Mouse (Mus musculus) heart, postnatal 0 days (tissue): ENCODE results near the gene Lgals9.

Experiments
- CTCF ChIP-seq: IDR thresholded peaks from 2 replicates; pipeline ENCODE4 v1.5.1; 2016; ENCODE audit warnings: antibody characterized with exemption, control low read depth, low read depth
- EP300 ChIP-seq: IDR thresholded peaks from 2 replicates; pipeline ENCODE4 v1.6.1; 2016; ENCODE audit warnings: antibody characterized with exemption, low read depth

DNA sequence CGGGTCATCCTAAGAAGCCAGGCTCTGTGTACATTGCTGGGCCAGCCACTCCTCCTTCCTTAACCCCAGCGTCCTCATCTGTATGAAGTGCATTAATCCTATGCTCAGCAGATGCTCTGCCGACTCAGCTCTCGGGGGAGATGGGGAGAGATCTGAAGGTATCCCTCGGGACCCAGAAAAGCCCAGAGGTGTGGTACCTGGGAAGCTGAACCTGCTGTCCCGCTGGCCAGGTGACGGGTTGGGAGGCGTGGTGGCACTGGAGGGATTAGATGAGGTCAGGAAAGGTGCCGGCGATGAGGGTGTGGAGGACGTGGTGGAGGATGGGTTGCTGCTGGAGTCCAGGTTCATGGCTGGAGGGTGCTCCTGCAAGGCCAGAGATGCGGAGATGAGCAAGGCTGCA, 48.3 kb upstream of the Lgals9 start:
- no peak for TF ChIP-seq EP300
- no peak for TF ChIP-seq CTCF
